In genomic region chr16:41244711-41245110, GRCm38 (mm10) we compare ENCODE assay signal across 8 mouse cellular contexts.
DNase-seq lines count a peak whose midpoint lies in the region; TF ChIP-seq lines count a peak whose summit lies in the region.
"Had no signal": no experiment of that assay in that cellular context is flagged by ENCODE, and none has a peak within 500 bp of the region (broad histone marks: within the 10 kb centered on the region; RNA-seq: fewer than 3 reads in every experiment).

No protein-coding gene starts in this region.

- DNase-seq in 416B (ENCODE audit: low read depth) (peak; percentile 41), CH12.LX (ENCODE audit: extremely low read depth) (no peak)
- peak; percentile 33 for DNase-seq in cerebellum, adult 9-11 months
- DNase-seq in frontal cortex, postnatal 36 days (ENCODE audit: low spot score in 2 of 2) = peak; percentile 71 to 91
- DNase-seq in left cerebral cortex, adult 18-20 months (ENCODE audit: low spot score in 2 of 2) = peak; percentile 75 to 80
- DNase-seq in neural tube, embryonic 10.5 days (ENCODE audit: extremely low spot score, low spot score) = peak; percentile 41
- DNase-seq in ovary, postnatal 36 days (ENCODE audit: low spot score) = no peak

- no peaks in the 10 kb centered on the region for H3K79me2 ChIP-seq in CH12.LX (replicated peaks; ENCODE audit: control insufficient read depth, extremely low read depth, insufficient read depth, poor library complexity, severe bottlenecking)

- no peaks in the 10 kb centered on the region for H3K27me3 ChIP-seq in CH12.LX (replicated peaks)
- H3K27me3 ChIP-seq: megakaryocyte, embryonic 14.5 days had no signal

- H3K27ac ChIP-seq in CH12.LX (ENCODE audit: insufficient read depth, low read depth) = no peak overlapping the region

- H3K4me1 ChIP-seq in CH12.LX (ENCODE audit: control insufficient read depth in 1 of 2, insufficient read depth in 2 of 2) = no peaks in the 10 kb centered on the region
- H3K4me1 ChIP-seq: megakaryocyte, embryonic 14.5 days had no signal

- TF ChIP-seq EP300 in CH12.LX (IDR thresholded peaks at IDR 0.05; ENCODE audit: low read length) = no peak

- no peak for TF ChIP-seq CTCF in CH12.LX (conservative IDR thresholded peaks at IDR 0.05 in 1 of 2, IDR thresholded peaks at IDR 0.05 in 1 of 2; ENCODE audit: low read depth in 2 of 2, low read length in 2 of 2)

- in situ Hi-C loops in CH12.LX (cut with MboI; ENCODE audit: low pct_ligation_motif_present, low pct_unique_long_range_greater_than_20kb, low sequenced_read_pairs) = no loop called here

- no peak overlapping the region for H3K4me3 ChIP-seq in CH12.LX (replicated peaks in 1 of 3; ENCODE audit: low read depth in 2 of 3, low read length in 2 of 3, poor library complexity in 1 of 3)
- H3K4me3 ChIP-seq: megakaryocyte, embryonic 14.5 days had no signal

- no peak overlapping the region for H3K4me2 ChIP-seq in CH12.LX (ENCODE audit: insufficient read depth, low read depth, poor library complexity, severe bottlenecking)

- peak; percentile 16 for TF ChIP-seq RAD21 in CH12.LX (IDR thresholded peaks at IDR 0.05; ENCODE audit: low read depth, low read length)

- no peak overlapping the region for H3K9ac ChIP-seq in CH12.LX (ENCODE audit: insufficient read depth, low read depth)

- H3K9me3 ChIP-seq in CH12.LX (replicated peaks; ENCODE audit: low read length) = peaks cover 36% of the 10 kb centered on the region
- H3K9me3 ChIP-seq: megakaryocyte, embryonic 14.5 days had no signal

- TF ChIP-seq POLR2A in CH12.LX (IDR thresholded peaks at IDR 0.05; ENCODE audit: low read depth, low read length) = no peak

- no peaks in the 10 kb centered on the region for H3K36me3 ChIP-seq in CH12.LX (replicated peaks in 1 of 2; ENCODE audit: control insufficient read depth in 1 of 2, insufficient read depth in 1 of 2, low read length in 1 of 2)

- dilution Hi-C loops in CH12.LX (cut with MboI; ENCODE audit: extremely low pct_ligation_motif_present, extremely low pct_unique_long_range_greater_than_20kb, low sequenced_read_pairs) = no loop called here

TF ChIP-seq in CH12.LX, 34 proteins besides CTCF, POLR2A, EP300 and RAD21:
- no peak for TF ChIP-seq CHD2 (IDR thresholded peaks at IDR 0.05; ENCODE audit: low read length)
- TF ChIP-seq USF1 (IDR thresholded peaks at IDR 0.05; ENCODE audit: low read depth, low read length) = no peak
- TF ChIP-seq GABPA (IDR thresholded peaks at IDR 0.05; ENCODE audit: insufficient replicate concordance, low read depth, low read length) = no peak
- TF ChIP-seq MAFK (IDR thresholded peaks at IDR 0.05; ENCODE audit: insufficient replicate concordance, low read length) = no peak
- TF ChIP-seq HCFC1 (IDR thresholded peaks at IDR 0.05; ENCODE audit: low read depth, low read length) = no peak
- no peak for TF ChIP-seq CHD1 (IDR thresholded peaks at IDR 0.05; ENCODE audit: low read depth, low read length)
- TF ChIP-seq MXI1 (IDR thresholded peaks at IDR 0.05; ENCODE audit: low read depth, low read length) = no peak

Comparison
In these comparisons a context has a peak if more than half of its experiments do, and no peak if none do; other contexts are left out.
1. DNase-seq: peak in 416B (single experiment), cerebellum, adult 9-11 months (single experiment), frontal cortex, postnatal 36 days (2 of 2), left cerebral cortex, adult 18-20 months (2 of 2) and neural tube, embryonic 10.5 days (single experiment); none in CH12.LX (single experiment) and ovary, postnatal 36 days (single experiment).